Mouse (Mus musculus) midbrain, embryonic 15.5 days (tissue): ENCODE data around the gene Pde4c. TPM values are rescaled to one million over a fixed set of nuclear protein-coding genes. Genes with fewer than 3 reads are reported as not detected.

ENCODE experiments used
- ATAC-seq: fragments of 200-750 bp; cut with Nextera tagmentation; replicated peaks from 2 replicates; pipeline ENCODE4 v1.8.0; 2017; ENCODE audit warnings: moderate TSS enrichment
- H3K27ac ChIP-seq: fragments of 300-500 bp; sonication (generic); 2 replicates; pipeline ENCODE4 v1.5.1; 2015; ENCODE audit warnings: mild to moderate bottlenecking, inconsistent platforms
- H3K27me3 ChIP-seq: fragments of 300-500 bp; sonication (generic); replicated peaks from 2 replicates; pipeline ENCODE4 v1.6.1; 2015; ENCODE audit warnings: inconsistent platforms
- H3K36me3 ChIP-seq: fragments of 300-500 bp; sonication (generic); replicated peaks from 2 replicates; pipeline ENCODE4 v1.6.1; 2015; ENCODE audit warnings: inconsistent platforms
- H3K4me1 ChIP-seq: fragments of 300-500 bp; sonication (generic); 2 replicates; pipeline ENCODE4 v1.6.1; 2015; ENCODE audit warnings: inconsistent platforms
- H3K4me2 ChIP-seq: fragments of 300-500 bp; sonication (generic); 2 replicates; pipeline ENCODE4 v1.6.1; 2015; ENCODE audit warnings: inconsistent platforms, mild to moderate bottlenecking, moderate library complexity
- H3K4me3 ChIP-seq: fragments of 300-500 bp; sonication (generic); 2 replicates; pipeline ENCODE4 v1.5.1; 2015; ENCODE audit warnings: mild to moderate bottlenecking, inconsistent platforms
- H3K9ac ChIP-seq: fragments of 300-500 bp; sonication (generic); 2 replicates; pipeline ENCODE4 v1.6.1; 2015; ENCODE audit warnings: mild to moderate bottlenecking, inconsistent platforms
- H3K9me3 ChIP-seq: fragments of 300-500 bp; sonication (generic); 2 replicates; pipeline ENCODE4 v1.6.1; 2016; ENCODE audit warnings: inconsistent platforms
- WGBS: fragments of 180-500 bp; shearing (Covaris S2); methylation state at CpG from one replicate; pipeline ENCODE4 v1.1.7; 2015; ENCODE audit warnings: mixed read lengths; 5-methylcytosine and 5-hydroxymethylcytosine counted together
- polyA plus RNA-seq: library from polyadenylated mRNA; unstranded; fragments of >200 nt; fragmentation: Nextera tagmentation; extraction: Ambion mirVana; gene quantifications from 2 replicates; pipeline ENCODE4 v1.2.1, GENCODE M21; 2015

Pde4c gene
- polyA plus RNA-seq, 1 experiment from 2014 or later: 0.46 TPM

- peaks cover 17% of the 10 kb centered on the region for H3K4me1 ChIP-seq
- ATAC-seq: no peak
- H3K27me3 ChIP-seq: no peaks in the 10 kb centered on the region
- no peak overlapping the region for H3K9ac ChIP-seq
- no peaks in the 10 kb centered on the region for H3K36me3 ChIP-seq
- H3K4me2 ChIP-seq: no peak overlapping the region
- 90% methylated on average over 8 of the region's 8 CpGs for WGBS
- no peak overlapping the region for H3K27ac ChIP-seq
- H3K4me3 ChIP-seq: no peak overlapping the region
- no peaks in the 10 kb centered on the region for H3K9me3 ChIP-seq
Observed at GRCm38 (mm10) chr8:70687576-70687975, 35.9 kb upstream of the Pde4c start.

- ATAC-seq: no peak
- 93% methylated on average over 3 of the region's 3 CpGs for WGBS
- Histone ChIP-seq H3K4me3 (no peak overlapping the region), H3K4me2 (no peak overlapping the region), H3K9ac (no peak overlapping the region), H3K4me1 (peaks cover 17% of the 10 kb centered on the region), H3K36me3 (no peaks in the 10 kb centered on the region), H3K9me3 (no peaks in the 10 kb centered on the region), H3K27ac (no peak overlapping the region), H3K27me3 (no peaks in the 10 kb centered on the region)
Observed at GRCm38 (mm10) chr8:70688136-70688535, 35.4 kb upstream of the Pde4c start.

- H3K27me3 ChIP-seq: no peaks in the 10 kb centered on the region
- H3K4me1 ChIP-seq: peaks cover 13% of the 10 kb centered on the region
- no peaks in the 10 kb centered on the region for H3K36me3 ChIP-seq
- 80% methylated on average over 5 of the region's 5 CpGs for WGBS
- no peak overlapping the region for H3K27ac ChIP-seq
- no peak overlapping the region for H3K4me3 ChIP-seq
- no peak overlapping the region for H3K4me2 ChIP-seq
- ATAC-seq: 0 out of 2 replicates have a peak, but pooled peaks have one; percentile 14
- H3K9me3 ChIP-seq: no peaks in the 10 kb centered on the region
- no peak overlapping the region for H3K9ac ChIP-seq
Observed at GRCm38 (mm10) chr8:70689892-70690390, 33.6 kb upstream of the Pde4c start.

GRCm38 (mm10) chr8:70691230-70691629 is 32.3 kb upstream of the Pde4c start:
- Histone ChIP-seq H3K9ac (0 out of 2 replicates have a peak overlapping the region, but pooled peaks have one; percentile 35), H3K36me3 (no peaks in the 10 kb centered on the region), H3K4me1 (peaks cover 20% of the 10 kb centered on the region), H3K4me2 (peak overlapping the region; percentile 62), H3K27me3 (no peaks in the 10 kb centered on the region), H3K4me3 (peak overlapping the region; percentile 28), H3K9me3 (no peaks in the 10 kb centered on the region), H3K27ac (no peak overlapping the region)
- WGBS: 64% methylated on average over 4 of the region's 4 CpGs
- ATAC-seq: no peak

- H3K27ac ChIP-seq: no peak overlapping the region
- H3K9me3 ChIP-seq: no peaks in the 10 kb centered on the region
- peaks cover 25% of the 10 kb centered on the region for H3K4me1 ChIP-seq
- H3K27me3 ChIP-seq: no peaks in the 10 kb centered on the region
- peak overlapping the region; percentile 35; the same call in 1 of the 2 replicates for H3K9ac ChIP-seq
- ATAC-seq: peak; percentile 32
- H3K4me3 ChIP-seq: peak overlapping the region; percentile 28
- H3K36me3 ChIP-seq: no peaks in the 10 kb centered on the region
- 2% methylated on average over 20 of the region's 20 CpGs for WGBS
- H3K4me2 ChIP-seq: peak overlapping the region; percentile 62
Observed at GRCm38 (mm10) chr8:70691727-70692231, 31.7 kb upstream of the Pde4c start.

GRCm38 (mm10) chr8:70693636-70694035 is 29.9 kb upstream of the Pde4c start:
- H3K9me3 ChIP-seq: no peaks in the 10 kb centered on the region
- no peak overlapping the region for H3K27ac ChIP-seq
- H3K4me3 ChIP-seq: no peak overlapping the region
- no peak overlapping the region for H3K4me2 ChIP-seq
- ATAC-seq: no peak
- H3K4me1 ChIP-seq: peaks cover 38% of the 10 kb centered on the region
- WGBS: 81% methylated on average over 5 of the region's 5 CpGs
- no peak overlapping the region for H3K9ac ChIP-seq
- H3K27me3 ChIP-seq: no peaks in the 10 kb centered on the region
- H3K36me3 ChIP-seq: no peaks in the 10 kb centered on the region

GRCm38 (mm10) chr8:70695318-70696018 is 28.1 kb upstream of the Pde4c start:
- Histone ChIP-seq H3K4me3 (no peak overlapping the region), H3K9ac (no peak overlapping the region), H3K36me3 (no peaks in the 10 kb centered on the region), H3K27ac (no peak overlapping the region), H3K4me1 (peaks cover 38% of the 10 kb centered on the region), H3K27me3 (no peaks in the 10 kb centered on the region), H3K4me2 (no peak overlapping the region), H3K9me3 (no peaks in the 10 kb centered on the region)
- WGBS: 38% methylated on average over 32 of the region's 32 CpGs
- no peak for ATAC-seq

GRCm38 (mm10) chr8:70696019-70696885 is 27.3 kb upstream of the Pde4c start:
- Histone ChIP-seq H3K36me3 (no peaks in the 10 kb centered on the region), H3K9ac (peak overlapping the region; percentile 36), H3K27ac (peak overlapping the region; percentile 99), H3K9me3 (no peaks in the 10 kb centered on the region), H3K4me2 (peak overlapping the region; percentile 55), H3K4me3 (peak overlapping the region; percentile 23), H3K27me3 (no peaks in the 10 kb centered on the region), H3K4me1 (peaks cover 44% of the 10 kb centered on the region)
- 6% methylated on average over 31 of the region's 31 CpGs for WGBS
- ATAC-seq: no peak

- Histone ChIP-seq H3K9me3 (no peaks in the 10 kb centered on the region), H3K27me3 (no peaks in the 10 kb centered on the region), H3K36me3 (no peaks in the 10 kb centered on the region), H3K4me1 (peaks cover 44% of the 10 kb centered on the region), H3K4me3 (peak overlapping the region; percentile 23; the same call in 1 of the 2 replicates), H3K27ac (peak overlapping the region; percentile 99), H3K9ac (peak overlapping the region; percentile 36; the same call in 1 of the 2 replicates), H3K4me2 (peak overlapping the region; percentile 55)
- no peak for ATAC-seq
- WGBS: 38% methylated on average over 4 of the region's 4 CpGs
Observed at GRCm38 (mm10) chr8:70696946-70697345, 26.6 kb upstream of the Pde4c start.

GRCm38 (mm10) chr8:70697366-70698250 is 25.9 kb upstream of the Pde4c start:
- peaks cover 46% of the 10 kb centered on the region for H3K4me1 ChIP-seq
- no peaks in the 10 kb centered on the region for H3K9me3 ChIP-seq
- WGBS: 70% methylated on average over 12 of the region's 12 CpGs
- peak overlapping the region; percentile 92 for H3K4me3 ChIP-seq
- ATAC-seq: no peak
- H3K9ac ChIP-seq: peak overlapping the region; percentile 44; the same call in 1 of the 2 replicates
- peak overlapping the region; percentile 99 for H3K27ac ChIP-seq
- H3K4me2 ChIP-seq: peak overlapping the region; percentile 67
- no peaks in the 10 kb centered on the region for H3K36me3 ChIP-seq
- H3K27me3 ChIP-seq: no peaks in the 10 kb centered on the region

GRCm38 (mm10) chr8:70698310-70699109 is 25.0 kb upstream of the Pde4c start, which contains the start of gene Jund:
TSS of gene Jund (plus strand) at chr8:70698949.
- peaks cover 55% of the 10 kb centered on the region for H3K4me1 ChIP-seq
- H3K27ac ChIP-seq: peak within 1 kb of the TSS; percentile 99
- peak; percentile 88 for ATAC-seq
- peak within 1 kb of the TSS; percentile 67 for H3K4me2 ChIP-seq
- WGBS: under 1% methylated on average over 65 of the region's 69 CpGs
- no peaks in the 10 kb centered on the region for H3K9me3 ChIP-seq
- no peaks in the 10 kb centered on the region for H3K36me3 ChIP-seq
- no peaks in the 10 kb centered on the region for H3K27me3 ChIP-seq
- H3K4me3 ChIP-seq: peak within 1 kb of the TSS; percentile 92
- H3K9ac ChIP-seq: peak within 1 kb of the TSS; percentile 99
